Mouse (Mus musculus): ENCODE results near the gene Prokr1.

DNA sequence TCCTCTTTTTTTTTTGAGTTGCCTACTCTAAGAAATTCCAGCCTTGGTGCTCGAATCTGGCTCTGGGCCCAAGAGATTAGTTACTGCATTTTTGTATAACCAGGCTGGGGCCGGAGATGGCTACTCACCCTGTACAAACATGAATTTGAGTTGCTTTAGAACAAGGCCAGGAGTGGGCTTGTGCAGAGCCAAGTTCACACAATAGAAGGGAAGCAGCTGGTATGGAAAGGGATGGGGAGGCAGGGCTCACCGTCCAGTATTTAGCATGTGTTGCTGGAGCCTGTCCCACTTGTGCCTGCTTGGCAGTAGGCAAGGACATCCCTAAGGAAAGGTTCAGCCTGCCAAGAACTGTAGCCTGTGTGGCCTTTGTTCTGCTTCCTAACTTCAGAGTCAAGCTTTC, 30.7 kb upstream of the Prokr1 start:
- TF ChIP-seq CTCF (IDR thresholded peaks at IDR 0.05; ENCODE audit: control insufficient read depth, insufficient read depth, insufficient read length) (no peak), MYOD1 (IDR thresholded peaks at IDR 0.05; ENCODE audit: control insufficient read depth, insufficient read length, low read depth) (no peak), MAX (IDR thresholded peaks at IDR 0.05) (no peak), MYOG (IDR thresholded peaks at IDR 0.05; ENCODE audit: control insufficient read depth, extremely low read depth, insufficient read length) (no peak), USF1 (IDR thresholded peaks at IDR 0.05; ENCODE audit: low read depth) (no peak), FOSL1 (IDR thresholded peaks at IDR 0.05; ENCODE audit: insufficient read depth, low read length, poor library complexity, severe bottlenecking) (no peak), CEBPB (IDR thresholded peaks at IDR 0.05; ENCODE audit: low read depth) (no peak)

Measured in C2C12 (cell line).